Mouse (Mus musculus): Measurements from ENCODE around the gene Ap1m2. TPM values are rescaled to one million over a fixed set of nuclear protein-coding genes. Genes with fewer than 3 reads are reported as not detected.

Gene Ap1m2
- total RNA-seq, 2 experiments from 2014 or later, result 0.13 to 2.3 TPM

Other genes with a start within 250 kb of the Ap1m2 start
- 1 to 10 TPM in 1 of 2 experiments, not detected in 1; 1.8 TPM for gene Zglp1, start 245.2 kb downstream of the Ap1m2 start, total RNA-seq (2021)
- gene Gm49373, start 239.2 kb downstream of the Ap1m2 start, total RNA-seq (2021), result under 1 TPM; 0.72 to 0.90 TPM
- gene Fdx1l, start 238.7 kb downstream of the Ap1m2 start, total RNA-seq (2021), result 10 to 100 TPM; 54.8 to 55.0 TPM
- 1 to 10 TPM; 1.8 to 2.6 TPM for gene Gm38431, start 220.3 kb downstream of the Ap1m2 start, total RNA-seq (2021)
- 10 to 100 TPM; 30.0 to 30.9 TPM for gene Raver1, start 220.3 kb downstream of the Ap1m2 start, total RNA-seq (2021)
- 10 to 100 TPM; 11.7 to 12.0 TPM for gene Tyk2, start 181.1 kb downstream of the Ap1m2 start, total RNA-seq (2021)
- gene Cdc37, start 162.4 kb downstream of the Ap1m2 start, total RNA-seq (2021), result 100 to 1,000 TPM; 128 to 131 TPM
- gene Pde4a, start 146.6 kb downstream of the Ap1m2 start, total RNA-seq (2021), result 10 to 100 TPM; 76.2 to 79.6 TPM
- gene Keap1, start 73.0 kb downstream of the Ap1m2 start, total RNA-seq (2021), result 10 to 100 TPM; 47.2 to 50.5 TPM
- 1 to 10 TPM; 3.4 to 5.2 TPM for gene S1pr5, start 63.9 kb downstream of the Ap1m2 start, total RNA-seq (2021)
- 10 to 100 TPM; 35.3 to 37.5 TPM for gene Atg4d, start 47.0 kb downstream of the Ap1m2 start, total RNA-seq (2021)
- 10 to 100 TPM; 31.9 to 32.3 TPM for gene Kri1, start 24.4 kb downstream of the Ap1m2 start, total RNA-seq (2021)
- 10 to 100 TPM; 57.5 to 62.9 TPM for gene Cdkn2d, start 20.9 kb downstream of the Ap1m2 start, total RNA-seq (2021)
- gene Slc44a2, start 8.4 kb upstream of the Ap1m2 start, total RNA-seq (2021), result 10 to 100 TPM; 56.2 to 56.5 TPM
- gene Ilf3, start 55.5 kb upstream of the Ap1m2 start, total RNA-seq (2021), result 10 to 100 TPM; 69.8 to 78.8 TPM
- 10 to 100 TPM; 24.3 to 26.2 TPM for gene Qtrt1, start 99.5 kb upstream of the Ap1m2 start, total RNA-seq (2021)
- gene Dnm2, start 112.6 kb upstream of the Ap1m2 start, total RNA-seq (2021), result 10 to 100 TPM; 55.8 to 65.8 TPM
- gene Tmed1, start 197.9 kb upstream of the Ap1m2 start, total RNA-seq (2021), result 10 to 100 TPM; 15.7 to 15.8 TPM
- under 1 TPM in 1 of 2 experiments, not detected in 1; 0.47 TPM for gene AB124611, start 213.8 kb upstream of the Ap1m2 start, total RNA-seq (2021)
- gene Carm1, start 234.6 kb upstream of the Ap1m2 start, total RNA-seq (2021), result 10 to 100 TPM; 68.8 to 76.2 TPM

Measured in left cerebral cortex, postnatal 14 days (tissue).